Mouse (Mus musculus): ENCODE data around the gene Olfr8. TPM values are rescaled to one million over a fixed set of nuclear protein-coding genes. Genes with fewer than 3 reads are reported as not detected.
"Not testable (repeated sequence)": the region's sequence is repeated elsewhere in the genome, so short reads cannot be mapped to it uniquely, and the experiment has no call there.

The Olfr8 gene
- total RNA-seq (2021), result not detected
- long read RNA-seq, experiment 1, result 0 reads
- long read RNA-seq, experiment 2, result 0 reads

GRCm38 (mm10) chr10:78950336-78950735, at the start of gene Olfr8:
Gene Olfr8 (plus strand): TSS chr10:78950636.
- intact Hi-C loops (cut with DNase I), result not testable (repeated sequence)

DNA sequence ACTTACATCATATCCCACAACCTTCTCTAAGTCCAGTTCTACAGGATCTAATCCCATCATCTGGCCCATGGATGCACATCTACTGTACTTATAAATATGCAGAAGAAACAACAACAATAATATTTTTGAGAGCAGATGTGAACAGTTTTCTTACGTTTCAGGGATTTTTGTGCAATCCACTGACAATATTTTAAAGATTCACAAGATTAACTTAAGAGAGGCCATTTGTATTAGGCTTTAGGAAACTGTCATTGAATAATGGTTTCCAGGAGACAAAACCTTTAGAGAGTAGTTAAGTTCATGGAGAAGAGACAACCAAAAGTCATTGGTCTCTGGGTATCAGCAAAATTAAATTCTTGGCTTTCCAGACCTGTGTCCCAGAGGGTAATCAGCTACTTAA, 37.6 kb upstream of the Olfr8 start, which contains the start of gene Olfr1354:
TSS of gene Olfr1354 (plus strand) at position 301 of the 400 bp plus-strand sequence.
- DNase-seq; intact Hi-C loops (cut with DNase I): not testable (repeated sequence)

More at GRCm38 (mm10) chr10:78950336-78950735, at the start of gene Olfr8:
- not testable (repeated sequence) for DNase-seq

- intact Hi-C loops (cut with DNase I), result not testable (repeated sequence)
These were observed 12.6 kb downstream of the Olfr8 start, which contains the start of gene Olfr1353 for GRCm38 (mm10) chr10:78963009-78963408. Gene Olfr1353 (plus strand): TSS chr10:78963309.

DNA sequence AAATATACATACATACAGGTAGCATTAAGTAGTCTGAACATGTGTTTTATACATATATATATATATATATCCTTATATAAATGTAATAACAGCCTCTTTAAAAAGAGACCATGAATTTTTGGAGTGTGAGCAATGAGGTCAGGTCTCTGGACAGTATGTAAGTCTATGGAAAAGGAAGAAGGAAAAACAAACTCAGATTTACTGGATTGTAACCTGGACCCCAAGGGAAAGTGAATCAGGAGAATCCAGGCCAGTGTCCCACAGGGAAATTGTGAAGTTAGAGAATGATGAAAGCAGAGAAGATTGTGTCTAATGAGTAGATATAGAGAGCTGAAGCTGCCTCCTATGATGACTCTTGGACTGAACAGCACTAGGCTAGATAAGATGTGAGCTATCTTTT, 30.3 kb downstream of the Olfr8 start, which contains the start of gene Olfr1352:
TSS of gene Olfr1352 (plus strand) at position 301 of the 400 bp plus-strand sequence.
- DNase-seq, result no peak

More at GRCm38 (mm10) chr10:78963009-78963408, 12.6 kb downstream of the Olfr8 start, which contains the start of gene Olfr1353:
- DNase-seq, result not testable (repeated sequence)

More for the DNA sequence above, 30.3 kb downstream of the Olfr8 start, which contains the start of gene Olfr1352:
- intact Hi-C loops (cut with DNase I), result no loop called here

Other genes with a start within 250 kb of the Olfr8 start
- gene Casp14, start 232.3 kb upstream of the Olfr8 start, total RNA-seq (2021), result not detected
- gene Ccdc105, start 197.6 kb upstream of the Olfr8 start, total RNA-seq (2021), result not detected
- under 1 TPM in 1 of 2 experiments, not detected in 1; 0.10 TPM for gene Slc1a6, start 170.1 kb upstream of the Olfr8 start, total RNA-seq (2021)
- gene Olfr1356, start 98.5 kb upstream of the Olfr8 start, total RNA-seq (2021), result not detected
- not detected for gene Olfr1355, start 75.1 kb upstream of the Olfr8 start, total RNA-seq (2021)
- not detected for gene Olfr1354, start 37.5 kb upstream of the Olfr8 start, total RNA-seq (2021)
- not detected for gene Olfr1353, start 12.7 kb downstream of the Olfr8 start, total RNA-seq (2021)
- not detected for gene Olfr1352, start 30.4 kb downstream of the Olfr8 start, total RNA-seq (2021)
- not detected for gene Olfr1351, start 61.8 kb downstream of the Olfr8 start, total RNA-seq (2021)
- not detected for gene Olfr57, start 78.1 kb downstream of the Olfr8 start, total RNA-seq (2021)
- 10 to 100 TPM; 12.8 to 15.1 TPM for gene 2610008E11Rik, start 147.0 kb downstream of the Olfr8 start, total RNA-seq (2021)
- gene Vmn2r80, start 198.1 kb downstream of the Olfr8 start, total RNA-seq (2021), result not detected